Mouse (Mus musculus): ENCODE results near the gene Rnps1. TPM values are rescaled to one million over a fixed set of nuclear protein-coding genes. Genes with fewer than 3 reads are reported as not detected.
A peak's percentile ranks its signal among the peaks of the same experiment; 100 is the strongest.

Gene Rnps1
- total and polyA plus RNA-seq, 2 experiments from 2014 or later = 234 to 295 TPM

- ATAC-seq (no peak), DNase-seq (ENCODE audit: low spot score) (no peak)
- Histone ChIP-seq H3K9me3 (ENCODE audit: low read length) (no peaks in the 10 kb centered on the region), H3K27me3 (ENCODE audit: insufficient read depth, low read length) (no peaks in the 10 kb centered on the region), H3K4me2 (ENCODE audit: low read depth, low read length) (peak overlapping the region; percentile 97), H3K4me1 (ENCODE audit: insufficient read depth, low read length) (peaks cover 18% of the 10 kb centered on the region), H3K4me3 (ENCODE audit: low read length) (peak overlapping the region; percentile 79), H3K36me3 (ENCODE audit: insufficient read depth, low read length) (0 out of 2 replicates have a peak, but pooled peaks cover 8% of the 10 kb centered on the region), H3K27ac (peak overlapping the region; percentile 92), H3K9ac (replicated peaks; ENCODE audit: low read length) (peak overlapping the region; percentile 80)
- WGBS = 19% methylated on average over 7 of the region's 7 CpGs
- no peak for TF ChIP-seq CTCF (IDR thresholded peaks at IDR 0.05; ENCODE audit: low read depth)
These were observed 55.1 kb downstream of the Rnps1 start for GRCm38 (mm10) chr17:24469336-24469909.

GRCm38 (mm10) chr17:24469910-24470602 is 55.7 kb downstream of the Rnps1 start, which contains the start of the genes E4f1 and Pgp:
Gene E4f1 (minus strand): TSS chr17:24470313.
Gene Pgp (plus strand): TSS chr17:24470392.
- peak; percentile 96 for ATAC-seq
- Histone ChIP-seq H3K27ac (peak within 1 kb of the TSS; percentile 92), H3K36me3 (ENCODE audit: insufficient read depth, low read length) (peaks cover 8% of the 10 kb centered on the region; the same call in 1 of the 2 replicates), H3K4me3 (ENCODE audit: low read length) (peak within 1 kb of the TSS; percentile 79), H3K9me3 (ENCODE audit: low read length) (no peaks in the 10 kb centered on the region), H3K4me2 (ENCODE audit: low read depth, low read length) (peak within 1 kb of the TSS; percentile 97), H3K4me1 (ENCODE audit: insufficient read depth, low read length) (peaks cover 18% of the 10 kb centered on the region), H3K27me3 (ENCODE audit: insufficient read depth, low read length) (no peaks in the 10 kb centered on the region), H3K9ac (replicated peaks; ENCODE audit: low read length) (peak within 1 kb of the TSS; percentile 80)
- no peak for TF ChIP-seq CTCF (IDR thresholded peaks at IDR 0.05; ENCODE audit: low read depth)
- WGBS = under 1% methylated on average over 63 of the region's 75 CpGs
- peak; percentile 100 for DNase-seq (ENCODE audit: low spot score)

- Histone ChIP-seq H3K9ac (replicated peaks; ENCODE audit: low read length) (peak overlapping the region; percentile 80), H3K4me3 (ENCODE audit: low read length) (peak overlapping the region; percentile 79), H3K9me3 (ENCODE audit: low read length) (no peaks in the 10 kb centered on the region), H3K36me3 (ENCODE audit: insufficient read depth, low read length) (peaks cover 16% of the 10 kb centered on the region), H3K4me1 (ENCODE audit: insufficient read depth, low read length) (peaks cover 18% of the 10 kb centered on the region), H3K4me2 (ENCODE audit: low read depth, low read length) (peak overlapping the region; percentile 97), H3K27me3 (ENCODE audit: insufficient read depth, low read length) (no peaks in the 10 kb centered on the region), H3K27ac (peak overlapping the region; percentile 92)
- under 1% methylated on average over 68 of the region's 68 CpGs for WGBS
- no peak for TF ChIP-seq CTCF (IDR thresholded peaks at IDR 0.05; ENCODE audit: low read depth)
- ATAC-seq (peak; percentile 22), DNase-seq (ENCODE audit: low spot score) (peak; percentile 53)
These were observed 56.5 kb downstream of the Rnps1 start for GRCm38 (mm10) chr17:24470701-24471527.

- Histone ChIP-seq H3K27me3 (ENCODE audit: insufficient read depth, low read length) (no peaks in the 10 kb centered on the region), H3K27ac (no peak overlapping the region; the same call in 1 of the 2 replicates), H3K36me3 (ENCODE audit: insufficient read depth, low read length) (peaks cover 30% of the 10 kb centered on the region), H3K4me1 (ENCODE audit: insufficient read depth, low read length) (peaks cover 18% of the 10 kb centered on the region), H3K4me2 (ENCODE audit: low read depth, low read length) (peak overlapping the region; percentile 97), H3K9ac (replicated peaks; ENCODE audit: low read length) (no peak overlapping the region), H3K9me3 (ENCODE audit: low read length) (no peaks in the 10 kb centered on the region), H3K4me3 (ENCODE audit: low read length) (0 out of 2 replicates have a peak overlapping the region, but pooled peaks have one; percentile 79)
- no peak for ATAC-seq
- no peak for TF ChIP-seq CTCF (IDR thresholded peaks at IDR 0.05; ENCODE audit: low read depth)
- peak; percentile 59 for DNase-seq (ENCODE audit: low spot score)
- WGBS = 69% methylated on average over 4 of the region's 4 CpGs
These were observed 58.1 kb downstream of the Rnps1 start for GRCm38 (mm10) chr17:24472512-24472911.

- H3K9me3 ChIP-seq (ENCODE audit: low read length) = no peaks in the 10 kb centered on the region
- 74% methylated on average over 6 of the region's 6 CpGs for WGBS
- DNase-seq (ENCODE audit: low spot score) (no peak), ATAC-seq (no peak)
- H3K27me3 ChIP-seq (ENCODE audit: insufficient read depth, low read length) = no peaks in the 10 kb centered on the region
- peak within 1 kb of the TSS; percentile 71 for H3K27ac ChIP-seq
- H3K9ac ChIP-seq (replicated peaks; ENCODE audit: low read length) = 0 out of 2 replicates have a peak within 1 kb of the TSS, but pooled peaks have one; percentile 25
- peak within 1 kb of the TSS; percentile 97 for H3K4me2 ChIP-seq (ENCODE audit: low read depth, low read length)
- no peak within 1 kb of the TSS for H3K4me3 ChIP-seq (ENCODE audit: low read length)
- TF ChIP-seq CTCF (IDR thresholded peaks at IDR 0.05; ENCODE audit: low read depth) = no peak
- H3K36me3 ChIP-seq (ENCODE audit: insufficient read depth, low read length) = peaks cover 30% of the 10 kb centered on the region
- peaks cover 25% of the 10 kb centered on the region for H3K4me1 ChIP-seq (ENCODE audit: insufficient read depth, low read length)
These were observed 59.4 kb downstream of the Rnps1 start, which contains the start of gene Bricd5 for GRCm38 (mm10) chr17:24473612-24474275. Gene Bricd5 (plus strand): TSS chr17:24473884.

- H3K9ac ChIP-seq (replicated peaks; ENCODE audit: low read length) = 0 out of 2 replicates have a peak overlapping the region, but pooled peaks have one; percentile 25
- peaks cover 25% of the 10 kb centered on the region for H3K4me1 ChIP-seq (ENCODE audit: insufficient read depth, low read length)
- peak; percentile 49 for DNase-seq (ENCODE audit: low spot score)
- no peak overlapping the region for H3K4me3 ChIP-seq (ENCODE audit: low read length)
- H3K36me3 ChIP-seq (ENCODE audit: insufficient read depth, low read length) = peaks cover 30% of the 10 kb centered on the region
- peak overlapping the region; percentile 71 for H3K27ac ChIP-seq
- no peaks in the 10 kb centered on the region for H3K27me3 ChIP-seq (ENCODE audit: insufficient read depth, low read length)
- no peak for TF ChIP-seq CTCF (IDR thresholded peaks at IDR 0.05; ENCODE audit: low read depth)
- no peak overlapping the region for H3K4me2 ChIP-seq (ENCODE audit: low read depth, low read length)
- ATAC-seq = no peak
- 75% methylated on average over 5 of the region's 5 CpGs for WGBS
- no peaks in the 10 kb centered on the region for H3K9me3 ChIP-seq (ENCODE audit: low read length)
These were observed 60.2 kb downstream of the Rnps1 start for GRCm38 (mm10) chr17:24474557-24474956.

Other genes with a start within 250 kb of the Rnps1 start
- gene Atp6v0c, start 244.9 kb upstream of the Rnps1 start, total RNA-seq (2014; rRNA removed) = 780 and 854 TPM in 2 replicates
- 2,172 and 2,275 TPM in 2 replicates for gene Atp6v0c, start 244.9 kb upstream of the Rnps1 start, polyA plus RNA-seq (2015; fragmentation: Nextera tagmentation; extraction: Ambion mirVana)
- 145 and 151 TPM in 2 replicates for gene Tbc1d24, start 209.0 kb upstream of the Rnps1 start, total RNA-seq (2014; rRNA removed)
- 21.1 and 22.8 TPM in 2 replicates for gene Tbc1d24, start 209.0 kb upstream of the Rnps1 start, polyA plus RNA-seq (2015; fragmentation: Nextera tagmentation; extraction: Ambion mirVana)
- gene Ntn3, start 205.0 kb upstream of the Rnps1 start, total RNA-seq (2014; rRNA removed) = 26.9 and 32.5 TPM in 2 replicates
- gene Ntn3, start 205.0 kb upstream of the Rnps1 start, polyA plus RNA-seq (2015; fragmentation: Nextera tagmentation; extraction: Ambion mirVana) = 4.1 and 4.3 TPM in 2 replicates
- 18.5 and 19.3 TPM in 2 replicates for gene Tedc2, start 193.7 kb upstream of the Rnps1 start, total RNA-seq (2014; rRNA removed)
- gene Tedc2, start 193.7 kb upstream of the Rnps1 start, polyA plus RNA-seq (2015; fragmentation: Nextera tagmentation; extraction: Ambion mirVana) = 9.8 and 10.2 TPM in 2 replicates
- gene Ccnf, start 163.1 kb upstream of the Rnps1 start, total RNA-seq (2014; rRNA removed) = 6.8 and 10.2 TPM in 2 replicates
- gene Ccnf, start 163.1 kb upstream of the Rnps1 start, polyA plus RNA-seq (2015; fragmentation: Nextera tagmentation; extraction: Ambion mirVana) = 7.1 and 7.6 TPM in 2 replicates
- 0.90 and 1.5 TPM in 2 replicates for gene Abca17, start 63.5 kb upstream of the Rnps1 start, total RNA-seq (2014; rRNA removed)
- gene Abca17, start 63.5 kb upstream of the Rnps1 start, polyA plus RNA-seq (2015; fragmentation: Nextera tagmentation; extraction: Ambion mirVana) = 1.0 and 1.2 TPM in 2 replicates
- 98.9 and 102 TPM in 2 replicates for gene Abca3, start 62.6 kb upstream of the Rnps1 start, total RNA-seq (2014; rRNA removed)
- 26.1 and 27.3 TPM in 2 replicates for gene Abca3, start 62.6 kb upstream of the Rnps1 start, polyA plus RNA-seq (2015; fragmentation: Nextera tagmentation; extraction: Ambion mirVana)
- gene Eci1, start 12.1 kb downstream of the Rnps1 start, total RNA-seq (2014; rRNA removed) = 45.2 and 47.9 TPM in 2 replicates
- gene Eci1, start 12.1 kb downstream of the Rnps1 start, polyA plus RNA-seq (2015; fragmentation: Nextera tagmentation; extraction: Ambion mirVana) = 56.8 and 60.6 TPM in 2 replicates
- 4.7 and 7.0 TPM in 2 replicates for gene Dnase1l2, start 28.5 kb downstream of the Rnps1 start, total RNA-seq (2014; rRNA removed)
- gene Dnase1l2, start 28.5 kb downstream of the Rnps1 start, polyA plus RNA-seq (2015; fragmentation: Nextera tagmentation; extraction: Ambion mirVana) = 0.71 and 1.1 TPM in 2 replicates
- 32.4 and 36.3 TPM in 2 replicates for gene E4f1, start 55.7 kb downstream of the Rnps1 start, total RNA-seq (2014; rRNA removed)
- 28.0 and 33.5 TPM in 2 replicates for gene E4f1, start 55.7 kb downstream of the Rnps1 start, polyA plus RNA-seq (2015; fragmentation: Nextera tagmentation; extraction: Ambion mirVana)
- gene Pgp, start 55.8 kb downstream of the Rnps1 start, total RNA-seq (2014; rRNA removed) = 71.7 and 74.1 TPM in 2 replicates
- gene Pgp, start 55.8 kb downstream of the Rnps1 start, polyA plus RNA-seq (2015; fragmentation: Nextera tagmentation; extraction: Ambion mirVana) = 94.1 and 97.6 TPM in 2 replicates
- gene Bricd5, start 59.3 kb downstream of the Rnps1 start, total RNA-seq (2014; rRNA removed) = 0.47 and 4.0 TPM in 2 replicates
- gene Bricd5, start 59.3 kb downstream of the Rnps1 start, polyA plus RNA-seq (2015; fragmentation: Nextera tagmentation; extraction: Ambion mirVana) = 1.3 and 1.4 TPM in 2 replicates
- gene Mlst8, start 64.5 kb downstream of the Rnps1 start, total RNA-seq (2014; rRNA removed) = 45.9 and 55.3 TPM in 2 replicates
- 26.3 and 26.4 TPM in 2 replicates for gene Mlst8, start 64.5 kb downstream of the Rnps1 start, polyA plus RNA-seq (2015; fragmentation: Nextera tagmentation; extraction: Ambion mirVana)
- gene Caskin1, start 74.0 kb downstream of the Rnps1 start, total RNA-seq (2014; rRNA removed) = 152 and 163 TPM in 2 replicates
- 42.1 and 43.7 TPM in 2 replicates for gene Caskin1, start 74.0 kb downstream of the Rnps1 start, polyA plus RNA-seq (2015; fragmentation: Nextera tagmentation; extraction: Ambion mirVana)
- gene Traf7, start 113.4 kb downstream of the Rnps1 start, total RNA-seq (2014; rRNA removed) = 159 and 165 TPM in 2 replicates
- 64.0 and 66.1 TPM in 2 replicates for gene Traf7, start 113.4 kb downstream of the Rnps1 start, polyA plus RNA-seq (2015; fragmentation: Nextera tagmentation; extraction: Ambion mirVana)
- gene Rab26, start 119.6 kb downstream of the Rnps1 start, total RNA-seq (2014; rRNA removed) = 2.7 and 4.0 TPM in 2 replicates
- 10.6 and 14.7 TPM in 2 replicates for gene Rab26, start 119.6 kb downstream of the Rnps1 start, polyA plus RNA-seq (2015; fragmentation: Nextera tagmentation; extraction: Ambion mirVana)
- 87.9 and 99.2 TPM in 2 replicates for gene Pkd1, start 135.3 kb downstream of the Rnps1 start, total RNA-seq (2014; rRNA removed)
- gene Pkd1, start 135.3 kb downstream of the Rnps1 start, polyA plus RNA-seq (2015; fragmentation: Nextera tagmentation; extraction: Ambion mirVana) = 14.9 and 16.0 TPM in 2 replicates
- gene Tsc2, start 218.1 kb downstream of the Rnps1 start, total RNA-seq (2014; rRNA removed) = 98.0 and 114 TPM in 2 replicates
- gene Tsc2, start 218.1 kb downstream of the Rnps1 start, polyA plus RNA-seq (2015; fragmentation: Nextera tagmentation; extraction: Ambion mirVana) = 45.7 and 51.2 TPM in 2 replicates
- 4.2 and 5.6 TPM in 2 replicates for gene Nthl1, start 218.1 kb downstream of the Rnps1 start, total RNA-seq (2014; rRNA removed)
- gene Nthl1, start 218.1 kb downstream of the Rnps1 start, polyA plus RNA-seq (2015; fragmentation: Nextera tagmentation; extraction: Ambion mirVana) = 7.2 and 7.8 TPM in 2 replicates
- 72.8 and 91.1 TPM in 2 replicates for gene Slc9a3r2, start 235.8 kb downstream of the Rnps1 start, total RNA-seq (2014; rRNA removed)
- gene Slc9a3r2, start 235.8 kb downstream of the Rnps1 start, polyA plus RNA-seq (2015; fragmentation: Nextera tagmentation; extraction: Ambion mirVana) = 57.6 and 60.6 TPM in 2 replicates
- 0.78 TPM in 1 of 2 replicates, not detected in the other for gene Npw, start 243.9 kb downstream of the Rnps1 start, total RNA-seq (2014; rRNA removed)
- gene Npw, start 243.9 kb downstream of the Rnps1 start, polyA plus RNA-seq (2015; fragmentation: Nextera tagmentation; extraction: Ambion mirVana) = 0.65 and 0.81 TPM in 2 replicates

Data from hindbrain, postnatal 0 days (tissue).